Mouse (Mus musculus): ENCODE measurements around the gene Klc1. TPM values are rescaled to one million over a fixed set of nuclear protein-coding genes. Genes with fewer than 3 reads are reported as not detected.

Klc1 gene
- polyA plus RNA-seq, 1 experiment = 135 TPM

DNA sequence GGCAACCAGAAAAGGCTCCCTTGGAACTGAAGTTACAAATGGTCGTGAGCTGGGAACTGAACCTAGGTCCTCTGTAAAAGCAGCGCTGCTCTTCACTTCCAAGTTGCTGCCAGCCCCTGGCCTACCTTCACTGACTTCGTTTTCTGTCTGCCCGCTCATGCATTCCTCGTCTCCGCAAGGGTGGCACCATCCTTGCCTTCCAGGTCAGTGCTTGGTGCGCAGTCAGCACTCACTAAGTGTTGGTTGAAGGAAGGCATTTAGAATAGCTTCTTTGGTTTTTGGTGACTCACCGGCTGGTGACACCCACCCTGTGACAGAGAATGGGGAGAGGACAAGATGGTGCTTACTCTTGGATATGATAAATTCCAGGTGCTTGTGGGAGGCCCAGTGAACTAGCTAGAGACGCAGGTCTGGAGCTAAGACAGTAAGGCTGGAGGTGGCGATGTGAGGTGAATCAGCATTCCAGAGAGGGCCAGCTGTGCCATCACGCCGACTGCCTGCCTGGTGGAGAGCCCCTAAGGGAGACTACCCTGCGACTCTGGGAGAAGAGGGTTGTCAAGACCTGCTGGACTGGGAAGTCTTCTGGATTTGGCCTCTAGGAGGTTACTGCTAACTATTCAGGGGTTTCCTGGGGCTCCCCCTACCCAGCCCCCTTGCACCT, 4.1 kb downstream of the Klc1 start:
- TF ChIP-seq POLR2A (IDR thresholded peaks at IDR 0.05; ENCODE audit: insufficient read depth, low read depth, low read length) (no peak), CTCF (IDR thresholded peaks at IDR 0.05; ENCODE audit: insufficient read depth, low read depth, low read length) (no peak)

DNA sequence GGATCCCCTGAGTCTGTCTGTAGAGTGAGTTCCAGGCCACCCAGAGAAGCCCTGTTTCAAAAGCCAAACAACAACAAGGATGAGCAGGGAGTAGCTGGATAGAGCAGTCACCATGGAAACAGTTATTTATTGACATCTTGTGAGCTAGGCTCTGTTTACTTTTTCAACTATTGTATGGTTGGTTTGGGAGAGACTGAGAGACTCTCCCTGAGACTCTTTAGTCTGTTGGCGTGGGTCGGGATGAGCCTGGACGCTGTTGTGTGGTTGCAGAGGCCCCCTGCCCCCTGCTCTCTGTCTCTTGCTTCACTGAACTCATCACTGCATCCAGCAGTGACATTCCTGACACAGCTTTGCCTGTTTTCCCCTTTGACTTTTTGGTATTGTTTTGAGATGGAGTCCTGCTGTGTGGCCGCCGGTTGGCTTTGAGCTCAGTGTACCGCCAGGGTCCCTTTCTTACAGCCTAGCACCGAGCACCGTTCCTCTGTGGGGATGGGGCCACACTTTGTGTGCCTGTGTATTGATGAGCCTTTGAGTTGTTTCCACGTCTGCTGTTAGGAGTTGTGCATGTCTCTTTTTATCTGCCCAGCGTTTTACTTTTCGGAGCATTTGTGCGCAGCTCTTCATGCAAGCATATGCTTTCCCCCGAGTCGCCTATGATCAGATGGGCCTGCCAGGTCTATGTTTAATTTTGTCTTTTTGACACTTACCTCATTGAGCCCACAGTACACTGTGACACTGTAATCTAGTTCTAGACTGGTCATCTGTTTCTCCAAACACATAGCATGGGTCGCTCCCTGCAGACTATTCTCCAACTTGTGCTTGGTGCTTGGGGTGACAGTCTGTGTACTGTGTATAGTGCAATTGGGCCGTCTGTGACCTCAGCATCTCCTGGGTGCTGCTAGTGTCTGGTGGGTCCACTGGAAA, 7.9 kb downstream of the Klc1 start:
- peaks cover 52% of the 10 kb centered on the region for H3K4me1 ChIP-seq (ENCODE audit: control insufficient read depth, insufficient read depth, low read length)
- TF ChIP-seq POLR2A (IDR thresholded peaks at IDR 0.05; ENCODE audit: insufficient read depth, low read depth, low read length) (no peak), CTCF (IDR thresholded peaks at IDR 0.05; ENCODE audit: insufficient read depth, low read depth, low read length) (no peak)
- peak overlapping the region; percentile 37 for H3K27ac ChIP-seq (ENCODE audit: insufficient read depth, low read depth, low read length)
- peak overlapping the region; percentile 14; the same call in 1 of the 2 replicates for H3K4me3 ChIP-seq (ENCODE audit: insufficient read depth, low read depth, low read length)
- WGBS = 25% methylated on average over 16 of the region's 16 CpGs

More for the DNA sequence above, 4.1 kb downstream of the Klc1 start:
- Histone ChIP-seq H3K4me1 (ENCODE audit: control insufficient read depth, insufficient read depth, low read length) (peaks cover 45% of the 10 kb centered on the region), H3K27ac (ENCODE audit: insufficient read depth, low read depth, low read length) (peak overlapping the region; percentile 43), H3K4me3 (ENCODE audit: insufficient read depth, low read depth, low read length) (no peak overlapping the region)
- WGBS = 58% methylated on average over 13 of the region's 13 CpGs

DNA sequence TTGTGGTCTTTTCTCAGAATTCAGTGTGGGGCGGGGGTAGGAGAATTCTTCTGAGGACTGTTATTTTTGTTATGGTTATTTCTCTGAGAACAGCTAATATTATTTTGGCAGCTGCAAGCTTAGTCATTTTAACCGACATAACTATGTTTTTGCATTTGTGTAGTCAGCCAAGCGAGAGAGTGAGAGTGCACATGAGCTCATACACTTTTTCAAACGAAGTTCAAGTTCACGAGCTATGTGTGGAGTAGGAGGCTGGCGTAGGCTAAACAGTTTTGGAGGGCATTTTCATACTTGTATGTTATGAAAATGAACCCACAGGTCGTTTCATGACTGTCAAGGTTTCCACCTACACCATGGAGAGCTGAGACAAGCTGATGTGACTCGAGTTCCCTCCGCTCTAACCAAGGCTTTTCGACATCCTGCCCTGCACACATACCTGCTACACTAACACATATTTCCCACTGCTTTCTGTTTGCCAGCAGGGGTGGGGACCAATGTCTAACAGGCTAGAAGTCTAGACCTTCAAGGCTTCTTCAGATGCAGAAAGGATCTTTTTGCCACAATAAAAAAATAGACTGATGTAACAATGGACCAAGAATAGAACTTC, 9.8 kb downstream of the Klc1 start:
- no peak overlapping the region for H3K27ac ChIP-seq (ENCODE audit: insufficient read depth, low read depth, low read length)
- WGBS = 60% methylated on average over 10 of the region's 10 CpGs
- no peak overlapping the region for H3K4me3 ChIP-seq (ENCODE audit: insufficient read depth, low read depth, low read length)
- TF ChIP-seq POLR2A (IDR thresholded peaks at IDR 0.05; ENCODE audit: insufficient read depth, low read depth, low read length) (no peak), CTCF (IDR thresholded peaks at IDR 0.05; ENCODE audit: insufficient read depth, low read depth, low read length) (no peak)
- peaks cover 39% of the 10 kb centered on the region for H3K4me1 ChIP-seq (ENCODE audit: control insufficient read depth, insufficient read depth, low read length)

DNA sequence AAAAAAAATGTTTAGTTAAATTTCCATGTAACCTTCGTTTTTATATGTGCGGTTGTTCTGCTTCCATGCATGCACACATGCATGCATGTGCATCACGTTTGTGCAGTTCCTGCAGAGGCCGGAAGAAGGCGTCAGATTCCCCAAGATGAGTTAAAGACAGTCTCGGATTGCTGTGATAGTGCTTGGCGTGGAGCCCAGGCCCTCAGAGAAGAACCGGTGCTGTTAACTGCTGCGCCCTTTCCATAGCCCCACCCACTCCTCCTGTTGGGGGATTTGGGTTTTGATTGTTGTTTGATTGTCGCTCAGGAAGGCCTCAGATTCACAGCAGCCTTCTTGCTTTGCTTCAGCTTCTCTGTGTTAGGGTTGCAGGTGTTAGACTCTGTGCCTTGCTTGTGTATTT, 10.7 kb downstream of the Klc1 start:
- WGBS = 15% methylated on average over 10 of the region's 10 CpGs
- H3K4me3 ChIP-seq (ENCODE audit: insufficient read depth, low read depth, low read length) = no peak overlapping the region
- peaks cover 34% of the 10 kb centered on the region for H3K4me1 ChIP-seq (ENCODE audit: control insufficient read depth, insufficient read depth, low read length)
- TF ChIP-seq POLR2A (IDR thresholded peaks at IDR 0.05; ENCODE audit: insufficient read depth, low read depth, low read length) (no peak), CTCF (IDR thresholded peaks at IDR 0.05; ENCODE audit: insufficient read depth, low read depth, low read length) (no peak)
- H3K27ac ChIP-seq (ENCODE audit: insufficient read depth, low read depth, low read length) = no peak overlapping the region; the same call in 1 of the 2 replicates

DNA sequence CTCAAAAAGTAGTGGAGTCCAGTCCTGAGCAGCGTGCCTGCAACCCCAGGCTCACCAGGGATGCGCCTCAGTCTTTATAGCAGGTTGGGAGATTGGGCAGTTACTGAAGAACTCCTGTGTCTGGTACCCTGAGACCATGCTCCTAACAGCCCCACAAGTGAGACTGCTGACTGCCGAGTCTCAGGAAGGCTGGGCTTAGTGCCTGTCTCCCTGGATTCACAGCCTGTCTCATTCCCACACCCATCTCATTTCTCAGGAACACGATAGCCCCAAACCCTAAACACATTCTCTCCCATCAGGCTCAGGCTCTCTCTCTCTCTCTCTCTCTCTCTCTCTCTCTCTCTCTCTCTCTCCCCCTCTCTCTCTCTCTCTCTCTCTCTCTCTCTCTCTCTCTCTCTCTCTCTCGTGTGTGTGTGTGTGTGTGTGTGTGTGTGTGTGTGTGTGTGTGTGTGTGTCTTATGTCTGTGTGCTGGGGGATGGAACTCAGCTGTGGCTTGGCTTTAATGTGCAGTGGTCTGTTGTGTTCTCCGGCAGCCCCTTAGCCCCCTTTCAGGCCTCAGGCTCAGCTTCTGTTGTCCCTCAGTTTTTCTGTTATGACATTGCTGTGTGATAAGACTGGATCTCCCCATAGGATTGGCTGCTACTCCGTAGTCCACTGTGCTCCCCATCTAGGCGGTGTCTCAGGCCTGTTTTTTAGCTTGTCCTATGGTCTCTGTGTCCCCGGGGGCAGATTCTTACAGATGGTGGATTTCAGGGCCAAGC, 11.3 kb downstream of the Klc1 start:
- peaks cover 41% of the 10 kb centered on the region for H3K4me1 ChIP-seq (ENCODE audit: control insufficient read depth, insufficient read depth, low read length)
- WGBS = 52% methylated on average over 8 of the region's 9 CpGs
- no peak overlapping the region; the same call in 1 of the 2 replicates for H3K27ac ChIP-seq (ENCODE audit: insufficient read depth, low read depth, low read length)
- H3K4me3 ChIP-seq (ENCODE audit: insufficient read depth, low read depth, low read length) = no peak overlapping the region
- TF ChIP-seq CTCF (IDR thresholded peaks at IDR 0.05; ENCODE audit: insufficient read depth, low read depth, low read length) (no peak), POLR2A (IDR thresholded peaks at IDR 0.05; ENCODE audit: insufficient read depth, low read depth, low read length) (no peak)

DNA sequence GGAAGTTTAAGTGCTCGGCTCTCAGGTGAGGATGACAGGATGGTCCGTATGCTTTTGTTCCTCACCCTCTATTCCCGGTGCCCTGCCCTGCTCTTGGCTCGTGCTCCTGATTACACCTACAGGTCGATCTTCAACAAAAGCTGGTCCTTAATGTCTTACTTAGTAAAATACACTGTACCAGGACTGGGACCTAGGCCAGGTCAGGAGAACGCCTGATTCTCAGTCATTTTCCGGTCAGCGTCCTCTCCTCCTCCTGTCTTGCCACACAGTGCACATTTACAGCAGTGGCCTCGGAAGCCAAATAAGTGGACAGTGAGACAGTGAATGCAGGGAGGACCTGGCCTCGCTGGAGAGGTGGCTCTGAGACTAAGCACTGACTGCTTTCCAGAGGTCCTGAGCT, 12.0 kb downstream of the Klc1 start:
- Histone ChIP-seq H3K4me3 (ENCODE audit: insufficient read depth, low read depth, low read length) (no peak overlapping the region), H3K4me1 (ENCODE audit: control insufficient read depth, insufficient read depth, low read length) (peaks cover 40% of the 10 kb centered on the region), H3K27ac (ENCODE audit: insufficient read depth, low read depth, low read length) (no peak overlapping the region)
- TF ChIP-seq CTCF (IDR thresholded peaks at IDR 0.05; ENCODE audit: insufficient read depth, low read depth, low read length) = no peak
- TF ChIP-seq POLR2A (IDR thresholded peaks at IDR 0.05; ENCODE audit: insufficient read depth, low read depth, low read length) = no peak
- WGBS = 81% methylated on average over 10 of the region's 10 CpGs

DNA sequence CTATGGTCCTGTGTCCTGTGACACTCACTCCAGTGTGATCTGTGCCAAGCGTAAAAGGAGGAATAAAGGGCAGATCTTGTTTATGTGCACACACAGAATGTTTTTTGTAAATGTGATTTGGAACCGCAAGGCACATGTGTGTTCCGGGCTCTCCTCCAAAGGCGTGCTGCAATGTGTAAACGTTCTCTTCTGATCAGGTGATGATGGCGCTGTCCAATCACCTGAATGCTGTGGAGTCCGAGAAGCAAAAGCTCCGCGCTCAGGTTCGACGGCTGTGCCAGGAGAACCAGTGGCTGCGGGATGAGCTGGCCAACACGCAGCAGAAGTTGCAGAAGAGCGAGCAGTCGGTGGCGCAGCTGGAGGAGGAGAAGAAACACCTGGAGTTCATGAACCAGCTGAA, 15.5 kb downstream of the Klc1 start:
- Histone ChIP-seq H3K4me1 (ENCODE audit: control insufficient read depth, insufficient read depth, low read length) (peaks cover 27% of the 10 kb centered on the region), H3K4me3 (ENCODE audit: insufficient read depth, low read depth, low read length) (no peak overlapping the region), H3K27ac (ENCODE audit: insufficient read depth, low read depth, low read length) (0 out of 2 replicates have a peak overlapping the region, but pooled peaks have one; percentile 37)
- WGBS = 86% methylated on average over 16 of the region's 16 CpGs
- TF ChIP-seq CTCF (IDR thresholded peaks at IDR 0.05; ENCODE audit: insufficient read depth, low read depth, low read length) = no peak
- no peak for TF ChIP-seq POLR2A (IDR thresholded peaks at IDR 0.05; ENCODE audit: insufficient read depth, low read depth, low read length)

DNA sequence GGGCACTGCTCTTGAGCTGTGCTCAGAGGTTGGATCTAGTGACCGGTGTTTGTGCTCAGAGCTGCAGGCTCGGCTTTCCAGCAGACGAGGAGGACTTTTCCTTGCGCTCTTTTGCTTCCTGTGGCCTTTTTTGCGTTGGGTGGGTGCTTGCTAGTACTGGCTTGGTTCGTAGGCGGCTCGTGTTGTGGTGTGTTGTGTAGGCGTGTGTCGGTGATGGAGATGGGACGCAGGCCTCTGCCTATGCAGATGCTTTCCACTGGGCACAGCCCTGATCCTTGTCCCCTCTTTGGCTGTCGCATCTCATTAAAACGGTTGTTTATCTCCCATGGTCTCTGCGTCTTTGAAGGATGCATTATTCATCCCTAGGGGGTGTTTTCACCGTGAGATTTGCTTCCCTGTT, 16.2 kb downstream of the Klc1 start:
- Histone ChIP-seq H3K4me1 (ENCODE audit: control insufficient read depth, insufficient read depth, low read length) (peaks cover 21% of the 10 kb centered on the region), H3K27ac (ENCODE audit: insufficient read depth, low read depth, low read length) (peak overlapping the region; percentile 37; the same call in 1 of the 2 replicates), H3K4me3 (ENCODE audit: insufficient read depth, low read depth, low read length) (no peak overlapping the region)
- TF ChIP-seq CTCF (IDR thresholded peaks at IDR 0.05; ENCODE audit: insufficient read depth, low read depth, low read length) (no peak), POLR2A (IDR thresholded peaks at IDR 0.05; ENCODE audit: insufficient read depth, low read depth, low read length) (no peak)
- 39% methylated on average over 15 of the region's 15 CpGs for WGBS
